Mouse (Mus musculus): ENCODE data around the gene Cd37. TPM values are rescaled to one million over a fixed set of nuclear protein-coding genes. Genes with fewer than 3 reads are reported as not detected.

The Cd37 gene
- 1.3 and 1.7 TPM in 2 replicates for polyA plus RNA-seq (2015; fragmentation: Nextera tagmentation; extraction: Ambion mirVana)

- no peaks in the 10 kb centered on the region for H3K9me3 ChIP-seq
- H3K27me3 ChIP-seq (replicated peaks) = peaks cover 24% of the 10 kb centered on the region; the same call in 1 of the 2 replicates
- H3K36me3 ChIP-seq (replicated peaks) = no peaks in the 10 kb centered on the region
- 43% methylated on average over 20 of the region's 20 CpGs for WGBS
- no peak within 1 kb of the TSS for H3K9ac ChIP-seq
- H3K27ac ChIP-seq = no peak within 1 kb of the TSS
- no peak for ATAC-seq (replicated peaks)
- no peak within 1 kb of the TSS for H3K4me3 ChIP-seq
- peaks cover 21% of the 10 kb centered on the region for H3K4me1 ChIP-seq
- H3K4me2 ChIP-seq = no peak within 1 kb of the TSS
These were observed at the start of gene Cd37 for GRCm38 (mm10) chr7:45238723-45239496. Gene Cd37, minus strand, starts transcription at chr7:45239115.

- H3K4me3 ChIP-seq = no peak overlapping the region
- ATAC-seq (replicated peaks) = no peak
- H3K9ac ChIP-seq = no peak overlapping the region
- H3K36me3 ChIP-seq (replicated peaks) = no peaks in the 10 kb centered on the region
- no peak overlapping the region for H3K4me2 ChIP-seq
- no peaks in the 10 kb centered on the region for H3K4me1 ChIP-seq
- no peaks in the 10 kb centered on the region for H3K9me3 ChIP-seq
- H3K27ac ChIP-seq = no peak overlapping the region
- H3K27me3 ChIP-seq (replicated peaks) = no peaks in the 10 kb centered on the region
- WGBS = 91% methylated on average over 13 of the region's 13 CpGs
These were observed 47.6 kb upstream of the Cd37 start for GRCm38 (mm10) chr7:45286486-45286885.

- H3K9ac ChIP-seq = 0 out of 2 replicates have a peak within 1 kb of the TSS, but pooled peaks have one; percentile 31
- peak within 1 kb of the TSS; percentile 27 for H3K4me3 ChIP-seq
- no peaks in the 10 kb centered on the region for H3K36me3 ChIP-seq (replicated peaks)
- H3K27ac ChIP-seq = no peak within 1 kb of the TSS
- H3K4me2 ChIP-seq = peak within 1 kb of the TSS; percentile 49
- no peak for ATAC-seq (replicated peaks)
- H3K9me3 ChIP-seq = no peaks in the 10 kb centered on the region
- peaks cover 7% of the 10 kb centered on the region for H3K27me3 ChIP-seq (replicated peaks)
- 7% methylated on average over 44 of the region's 44 CpGs for WGBS
- H3K4me1 ChIP-seq = peaks cover 5% of the 10 kb centered on the region
These were observed 38.3 kb upstream of the Cd37 start, which contains the start of gene Slc6a21 for GRCm38 (mm10) chr7:45277136-45277760. Gene Slc6a21, plus strand, starts transcription at chr7:45277513.

GRCm38 (mm10) chr7:45273672-45274071 lies 34.8 kb upstream of the Cd37 start:
- H3K9ac ChIP-seq = no peak overlapping the region
- H3K9me3 ChIP-seq = no peaks in the 10 kb centered on the region
- no peak for ATAC-seq (replicated peaks)
- H3K36me3 ChIP-seq (replicated peaks) = no peaks in the 10 kb centered on the region
- peaks cover 5% of the 10 kb centered on the region for H3K4me1 ChIP-seq
- H3K27ac ChIP-seq = no peak overlapping the region
- 88% methylated on average over 8 of the region's 8 CpGs for WGBS
- H3K27me3 ChIP-seq (replicated peaks) = peaks cover 7% of the 10 kb centered on the region
- H3K4me3 ChIP-seq = no peak overlapping the region
- H3K4me2 ChIP-seq = no peak overlapping the region

GRCm38 (mm10) chr7:45272786-45273412 lies 34.0 kb upstream of the Cd37 start:
- H3K4me1 ChIP-seq = peaks cover 5% of the 10 kb centered on the region
- H3K36me3 ChIP-seq (replicated peaks) = no peaks in the 10 kb centered on the region
- no peak overlapping the region for H3K27ac ChIP-seq
- H3K9ac ChIP-seq = no peak overlapping the region
- no peak overlapping the region for H3K4me3 ChIP-seq
- H3K27me3 ChIP-seq (replicated peaks) = peaks cover 7% of the 10 kb centered on the region; the same call in 1 of the 2 replicates
- H3K9me3 ChIP-seq = no peaks in the 10 kb centered on the region
- H3K4me2 ChIP-seq = no peak overlapping the region
- WGBS = 57% methylated on average over 10 of the region's 10 CpGs
- ATAC-seq (replicated peaks) = no peak

- Histone ChIP-seq H3K9ac (no peak overlapping the region), H3K36me3 (replicated peaks) (no peaks in the 10 kb centered on the region), H3K4me3 (no peak overlapping the region), H3K27ac (no peak overlapping the region), H3K9me3 (no peaks in the 10 kb centered on the region), H3K27me3 (replicated peaks) (no peaks in the 10 kb centered on the region), H3K4me1 (no peaks in the 10 kb centered on the region), H3K4me2 (no peak overlapping the region)
- WGBS = 76% methylated on average over 1 of the region's 1 CpGs
- no peak for ATAC-seq (replicated peaks)
These were observed 26.6 kb upstream of the Cd37 start for GRCm38 (mm10) chr7:45265518-45265917.

GRCm38 (mm10) chr7:45264348-45264747 lies 25.4 kb upstream of the Cd37 start:
- no peaks in the 10 kb centered on the region for H3K4me1 ChIP-seq
- H3K27me3 ChIP-seq (replicated peaks) = no peaks in the 10 kb centered on the region
- H3K27ac ChIP-seq = no peak overlapping the region
- H3K9ac ChIP-seq = no peak overlapping the region
- no peak for ATAC-seq (replicated peaks)
- WGBS = 78% methylated on average over 3 of the region's 3 CpGs
- no peaks in the 10 kb centered on the region for H3K9me3 ChIP-seq
- H3K4me2 ChIP-seq = no peak overlapping the region
- H3K4me3 ChIP-seq = no peak overlapping the region
- H3K36me3 ChIP-seq (replicated peaks) = no peaks in the 10 kb centered on the region

GRCm38 (mm10) chr7:45263006-45263607 lies 24.2 kb upstream of the Cd37 start:
- no peaks in the 10 kb centered on the region for H3K36me3 ChIP-seq (replicated peaks)
- no peaks in the 10 kb centered on the region for H3K4me1 ChIP-seq
- H3K9ac ChIP-seq = no peak overlapping the region
- no peak for ATAC-seq (replicated peaks)
- no peaks in the 10 kb centered on the region for H3K27me3 ChIP-seq (replicated peaks)
- no peak overlapping the region for H3K4me2 ChIP-seq
- 70% methylated on average over 7 of the region's 7 CpGs for WGBS
- H3K4me3 ChIP-seq = no peak overlapping the region
- no peaks in the 10 kb centered on the region for H3K9me3 ChIP-seq
- no peak overlapping the region for H3K27ac ChIP-seq

- no peak for ATAC-seq (replicated peaks)
- 68% methylated on average over 7 of the region's 7 CpGs for WGBS
- H3K27ac ChIP-seq = no peak overlapping the region
- no peak overlapping the region for H3K4me3 ChIP-seq
- H3K9me3 ChIP-seq = no peaks in the 10 kb centered on the region
- no peaks in the 10 kb centered on the region for H3K36me3 ChIP-seq (replicated peaks)
- no peaks in the 10 kb centered on the region for H3K4me1 ChIP-seq
- no peak overlapping the region for H3K9ac ChIP-seq
- H3K4me2 ChIP-seq = no peak overlapping the region
- H3K27me3 ChIP-seq (replicated peaks) = no peaks in the 10 kb centered on the region
These were observed 23.4 kb upstream of the Cd37 start for GRCm38 (mm10) chr7:45262266-45262665.

- Histone ChIP-seq H3K4me3 (no peak overlapping the region), H3K27me3 (replicated peaks) (no peaks in the 10 kb centered on the region), H3K4me2 (no peak overlapping the region), H3K4me1 (no peaks in the 10 kb centered on the region), H3K27ac (no peak overlapping the region), H3K9me3 (no peaks in the 10 kb centered on the region), H3K36me3 (replicated peaks) (no peaks in the 10 kb centered on the region), H3K9ac (no peak overlapping the region)
- ATAC-seq (replicated peaks) = no peak
- 88% methylated on average over 8 of the region's 8 CpGs for WGBS
These were observed 20.4 kb upstream of the Cd37 start for GRCm38 (mm10) chr7:45259281-45259680.

- Histone ChIP-seq H3K9ac (no peak overlapping the region), H3K4me1 (no peaks in the 10 kb centered on the region)
- 71% methylated on average over 11 of the region's 11 CpGs for WGBS
These were observed 18.3 kb upstream of the Cd37 start for GRCm38 (mm10) chr7:45257063-45257840.

More at GRCm38 (mm10) chr7:45257063-45257840, 18.3 kb upstream of the Cd37 start:
- Histone ChIP-seq H3K4me3 (no peak overlapping the region), H3K9me3 (no peaks in the 10 kb centered on the region), H3K27me3 (replicated peaks) (no peaks in the 10 kb centered on the region), H3K4me2 (no peak overlapping the region), H3K36me3 (replicated peaks) (no peaks in the 10 kb centered on the region), H3K27ac (no peak overlapping the region)
- ATAC-seq (replicated peaks) = no peak

Measured in midbrain, embryonic 15.5 days (tissue).